Mouse (Mus musculus): Measurements from ENCODE around the gene Gm28048. TPM values are rescaled to one million over a fixed set of nuclear protein-coding genes. Genes with fewer than 3 reads are reported as not detected.
A peak's percentile ranks its signal among the peaks of the same experiment; 100 is the strongest.

Gm28048 gene
- polyA plus RNA-seq, 1 experiment from 2014 or later: 6.9 TPM

GRCm38 (mm10) chr11:22828988-22829632 lies 152.8 kb downstream of the Gm28048 start:
- 96% methylated on average over 15 of the region's 15 CpGs for WGBS
- Histone ChIP-seq H3K4me2 (no peak overlapping the region), H3K4me1 (replicated peaks) (peaks cover 10% of the 10 kb centered on the region), H3K4me3 (no peak overlapping the region), H3K36me3 (no peaks in the 10 kb centered on the region), H3K9me3 (replicated peaks) (no peaks in the 10 kb centered on the region), H3K27ac (no peak overlapping the region), H3K9ac (no peak overlapping the region), H3K27me3 (no peaks in the 10 kb centered on the region)
- ATAC-seq (replicated peaks; ENCODE audit: insufficient number of reproducible peaks, insufficient read depth, low FRiP score, low read depth): no peak

- H3K4me1 ChIP-seq (replicated peaks): peaks cover 10% of the 10 kb centered on the region
- ATAC-seq (replicated peaks; ENCODE audit: insufficient number of reproducible peaks, insufficient read depth, low FRiP score, low read depth): no peak
- no peak overlapping the region for H3K4me3 ChIP-seq
- H3K9ac ChIP-seq: no peak overlapping the region
- no peaks in the 10 kb centered on the region for H3K9me3 ChIP-seq (replicated peaks)
- no peaks in the 10 kb centered on the region for H3K27me3 ChIP-seq
- H3K27ac ChIP-seq: no peak overlapping the region
- H3K36me3 ChIP-seq: no peaks in the 10 kb centered on the region
- no peak overlapping the region for H3K4me2 ChIP-seq
- WGBS: 83% methylated on average over 4 of the region's 4 CpGs
Measured at GRCm38 (mm10) chr11:22827514-22828080, 154.3 kb downstream of the Gm28048 start.

DNA sequence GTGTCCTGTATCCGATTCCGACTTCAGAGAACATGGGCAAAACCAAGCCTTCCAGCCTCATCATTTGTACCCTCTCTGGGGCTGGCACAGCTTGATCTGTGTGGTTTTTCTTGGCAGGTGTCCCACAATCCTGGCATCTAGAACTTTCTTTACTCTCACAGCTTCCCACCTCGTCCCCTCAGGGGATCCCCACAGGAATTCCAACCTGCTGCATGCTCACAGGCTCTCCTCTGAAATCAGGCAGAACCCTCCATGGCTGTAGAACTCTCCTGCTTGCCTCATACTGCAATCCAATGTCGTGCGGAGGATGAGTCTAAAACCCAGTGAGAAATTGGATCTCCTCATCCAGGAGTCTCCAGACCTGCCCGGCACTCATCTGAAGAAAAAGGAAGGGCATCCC lies 155.2 kb downstream of the Gm28048 start:
- Histone ChIP-seq H3K36me3 (no peaks in the 10 kb centered on the region), H3K9me3 (replicated peaks) (no peaks in the 10 kb centered on the region), H3K4me3 (no peak overlapping the region), H3K4me1 (replicated peaks) (peaks cover 10% of the 10 kb centered on the region), H3K4me2 (no peak overlapping the region), H3K27me3 (no peaks in the 10 kb centered on the region), H3K27ac (no peak overlapping the region), H3K9ac (no peak overlapping the region)
- WGBS: 87% methylated on average over 6 of the region's 6 CpGs
- no peak for ATAC-seq (replicated peaks; ENCODE audit: insufficient number of reproducible peaks, insufficient read depth, low FRiP score, low read depth)

DNA sequence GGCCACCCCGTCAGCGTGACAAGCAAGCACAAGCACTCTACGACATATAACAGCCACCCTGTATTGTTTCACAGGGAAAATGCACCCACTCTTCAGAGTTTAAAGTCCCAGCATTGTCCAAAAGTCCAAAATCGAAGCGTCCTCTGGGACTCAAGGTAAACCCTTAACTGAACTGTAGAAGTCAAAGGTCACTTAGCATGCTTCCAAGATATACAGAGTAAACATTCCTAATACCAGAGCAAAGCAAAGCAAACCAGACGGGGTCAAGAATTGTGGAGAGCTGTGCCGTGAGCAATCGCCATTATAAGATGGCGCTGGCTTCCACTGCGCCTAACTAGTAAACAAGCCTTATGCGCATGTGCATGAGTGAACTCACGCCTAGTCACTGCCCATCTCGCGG lies 155.8 kb downstream of the Gm28048 start:
- WGBS: 90% methylated on average over 14 of the region's 14 CpGs
- Histone ChIP-seq H3K27ac (no peak overlapping the region), H3K36me3 (no peaks in the 10 kb centered on the region), H3K4me1 (replicated peaks) (peaks cover 9% of the 10 kb centered on the region), H3K27me3 (no peaks in the 10 kb centered on the region), H3K9me3 (replicated peaks) (no peaks in the 10 kb centered on the region), H3K9ac (no peak overlapping the region), H3K4me3 (no peak overlapping the region), H3K4me2 (no peak overlapping the region)
- no peak for ATAC-seq (replicated peaks; ENCODE audit: insufficient number of reproducible peaks, insufficient read depth, low FRiP score, low read depth)

- Histone ChIP-seq H3K36me3 (no peaks in the 10 kb centered on the region), H3K27ac (no peak overlapping the region), H3K9me3 (replicated peaks) (no peaks in the 10 kb centered on the region), H3K9ac (no peak overlapping the region), H3K4me3 (no peak overlapping the region), H3K4me1 (replicated peaks) (peaks cover 4% of the 10 kb centered on the region), H3K27me3 (no peaks in the 10 kb centered on the region), H3K4me2 (no peak overlapping the region)
- no peak for ATAC-seq (replicated peaks; ENCODE audit: insufficient number of reproducible peaks, insufficient read depth, low FRiP score, low read depth)
- WGBS: 75% methylated on average over 1 of the region's 1 CpGs
Measured at GRCm38 (mm10) chr11:22825548-22825947, 156.3 kb downstream of the Gm28048 start.

DNA sequence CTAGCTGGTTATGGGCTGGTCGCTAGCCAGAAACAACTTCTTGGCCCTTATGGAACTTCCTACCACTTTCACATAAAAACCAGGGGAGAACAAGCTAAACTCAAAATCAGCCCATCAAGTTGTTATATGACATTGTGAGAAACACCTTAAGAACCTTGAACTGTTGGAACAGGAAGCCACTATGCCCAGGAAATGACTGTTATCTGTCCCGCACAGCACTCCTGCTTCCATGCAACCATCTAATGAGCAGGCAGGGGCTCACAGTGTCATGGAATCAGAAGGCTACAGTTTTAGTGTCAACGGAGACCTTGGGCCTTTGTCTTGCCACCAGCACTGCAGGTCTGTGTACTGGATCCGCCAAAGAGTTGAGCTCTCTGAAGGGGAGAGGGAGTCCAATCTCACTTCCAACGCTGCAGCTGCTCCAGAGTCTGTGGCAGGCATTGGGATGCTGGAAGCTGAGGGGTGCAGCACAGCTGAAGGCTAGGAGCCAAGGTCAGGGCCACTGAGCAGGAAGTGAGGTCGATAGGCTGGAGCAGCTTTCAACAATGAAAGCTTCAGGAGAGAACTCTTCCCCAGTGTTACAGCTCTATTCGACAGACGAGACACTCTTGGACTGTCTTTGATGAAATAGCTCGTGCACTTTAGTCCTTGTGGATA lies 157.7 kb downstream of the Gm28048 start:
- H3K4me3 ChIP-seq: no peak overlapping the region
- H3K4me1 ChIP-seq (replicated peaks): peaks cover 3% of the 10 kb centered on the region; the same call in 1 of the 2 replicates
- H3K27me3 ChIP-seq: no peaks in the 10 kb centered on the region
- no peak overlapping the region for H3K27ac ChIP-seq
- H3K9ac ChIP-seq: no peak overlapping the region
- H3K4me2 ChIP-seq: no peak overlapping the region
- H3K36me3 ChIP-seq: no peaks in the 10 kb centered on the region
- H3K9me3 ChIP-seq (replicated peaks): no peaks in the 10 kb centered on the region
- whole genome bisulfite sequencing: 59% methylated on average over 9 of the region's 9 CpGs
- no peak for ATAC-seq (replicated peaks; ENCODE audit: insufficient number of reproducible peaks, insufficient read depth, low FRiP score, low read depth)

DNA sequence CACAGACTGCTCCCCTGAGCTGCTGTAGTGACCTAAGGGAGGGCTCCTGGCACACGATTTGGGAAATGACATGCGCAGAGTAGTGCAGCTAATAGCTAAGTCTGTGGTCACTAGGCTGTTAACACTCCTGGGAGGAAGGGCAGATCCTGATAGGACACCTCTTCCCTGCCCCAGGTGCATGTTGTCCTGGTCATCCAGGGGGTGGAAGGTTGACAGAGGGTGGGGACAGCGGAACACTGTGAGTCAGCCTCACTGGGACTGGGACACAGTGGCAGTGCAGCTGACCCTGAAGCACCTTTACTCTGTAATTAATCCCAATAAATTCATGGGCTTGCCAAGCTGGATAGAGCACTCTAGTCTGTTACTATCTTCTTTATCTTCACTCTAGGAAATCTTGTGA lies 160.6 kb downstream of the Gm28048 start:
- no peak overlapping the region for H3K4me2 ChIP-seq
- 77% methylated on average over 3 of the region's 3 CpGs for WGBS
- H3K9ac ChIP-seq: no peak overlapping the region
- peaks cover 3% of the 10 kb centered on the region; the same call in 1 of the 2 replicates for H3K4me1 ChIP-seq (replicated peaks)
- no peaks in the 10 kb centered on the region for H3K9me3 ChIP-seq (replicated peaks)
- no peaks in the 10 kb centered on the region for H3K36me3 ChIP-seq
- no peak overlapping the region for H3K4me3 ChIP-seq
- H3K27me3 ChIP-seq: no peaks in the 10 kb centered on the region
- H3K27ac ChIP-seq: no peak overlapping the region
- ATAC-seq (replicated peaks; ENCODE audit: insufficient number of reproducible peaks, insufficient read depth, low FRiP score, low read depth): no peak

GRCm38 (mm10) chr11:22818371-22818770 lies 163.5 kb downstream of the Gm28048 start:
- no peak overlapping the region for H3K4me3 ChIP-seq
- H3K9me3 ChIP-seq (replicated peaks): no peaks in the 10 kb centered on the region
- H3K27me3 ChIP-seq: no peaks in the 10 kb centered on the region
- H3K36me3 ChIP-seq: no peaks in the 10 kb centered on the region
- 70% methylated on average over 5 of the region's 5 CpGs for WGBS
- ATAC-seq (replicated peaks; ENCODE audit: insufficient number of reproducible peaks, insufficient read depth, low FRiP score, low read depth): no peak
- H3K27ac ChIP-seq: no peak overlapping the region
- no peak overlapping the region for H3K9ac ChIP-seq
- peaks cover 5% of the 10 kb centered on the region; the same call in 1 of the 2 replicates for H3K4me1 ChIP-seq (replicated peaks)
- H3K4me2 ChIP-seq: no peak overlapping the region

DNA sequence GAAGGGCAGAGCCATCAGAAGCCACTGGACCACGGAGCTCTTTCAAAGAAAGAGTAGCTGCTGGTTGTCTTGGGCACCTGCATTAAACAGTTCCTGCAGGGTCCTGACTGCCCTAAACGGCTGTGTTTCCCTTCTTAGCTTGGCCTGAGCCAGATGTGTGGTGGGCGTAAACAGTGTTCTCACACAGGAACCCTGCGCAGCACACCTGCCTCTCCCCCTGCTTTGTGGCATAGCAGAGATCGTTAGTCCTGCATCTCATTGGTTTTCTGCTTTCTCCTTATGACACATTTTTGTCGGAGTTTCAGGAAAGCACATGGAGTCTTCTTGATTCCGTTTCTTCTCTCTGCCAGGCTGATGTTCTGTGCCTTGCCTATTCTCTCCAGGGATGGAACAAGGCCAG lies 166.0 kb downstream of the Gm28048 start:
- Histone ChIP-seq H3K36me3 (no peaks in the 10 kb centered on the region), H3K9me3 (replicated peaks) (no peaks in the 10 kb centered on the region), H3K4me2 (no peak overlapping the region), H3K27ac (no peak overlapping the region), H3K27me3 (no peaks in the 10 kb centered on the region), H3K9ac (no peak overlapping the region), H3K4me3 (no peak overlapping the region), H3K4me1 (replicated peaks) (peaks cover 5% of the 10 kb centered on the region; the same call in 1 of the 2 replicates)
- WGBS: 77% methylated on average over 7 of the region's 7 CpGs
- ATAC-seq (replicated peaks; ENCODE audit: insufficient number of reproducible peaks, insufficient read depth, low FRiP score, low read depth): no peak

- Histone ChIP-seq H3K9ac (no peak overlapping the region), H3K36me3 (no peaks in the 10 kb centered on the region), H3K27me3 (no peaks in the 10 kb centered on the region), H3K4me3 (no peak overlapping the region), H3K9me3 (replicated peaks) (no peaks in the 10 kb centered on the region), H3K4me2 (no peak overlapping the region), H3K4me1 (replicated peaks) (peaks cover 5% of the 10 kb centered on the region; the same call in 1 of the 2 replicates), H3K27ac (0 out of 2 replicates have a peak overlapping the region, but pooled peaks have one; percentile 3)
- ATAC-seq (replicated peaks; ENCODE audit: insufficient number of reproducible peaks, insufficient read depth, low FRiP score, low read depth): no peak
Measured at GRCm38 (mm10) chr11:22815143-22815542, 166.7 kb downstream of the Gm28048 start.

DNA sequence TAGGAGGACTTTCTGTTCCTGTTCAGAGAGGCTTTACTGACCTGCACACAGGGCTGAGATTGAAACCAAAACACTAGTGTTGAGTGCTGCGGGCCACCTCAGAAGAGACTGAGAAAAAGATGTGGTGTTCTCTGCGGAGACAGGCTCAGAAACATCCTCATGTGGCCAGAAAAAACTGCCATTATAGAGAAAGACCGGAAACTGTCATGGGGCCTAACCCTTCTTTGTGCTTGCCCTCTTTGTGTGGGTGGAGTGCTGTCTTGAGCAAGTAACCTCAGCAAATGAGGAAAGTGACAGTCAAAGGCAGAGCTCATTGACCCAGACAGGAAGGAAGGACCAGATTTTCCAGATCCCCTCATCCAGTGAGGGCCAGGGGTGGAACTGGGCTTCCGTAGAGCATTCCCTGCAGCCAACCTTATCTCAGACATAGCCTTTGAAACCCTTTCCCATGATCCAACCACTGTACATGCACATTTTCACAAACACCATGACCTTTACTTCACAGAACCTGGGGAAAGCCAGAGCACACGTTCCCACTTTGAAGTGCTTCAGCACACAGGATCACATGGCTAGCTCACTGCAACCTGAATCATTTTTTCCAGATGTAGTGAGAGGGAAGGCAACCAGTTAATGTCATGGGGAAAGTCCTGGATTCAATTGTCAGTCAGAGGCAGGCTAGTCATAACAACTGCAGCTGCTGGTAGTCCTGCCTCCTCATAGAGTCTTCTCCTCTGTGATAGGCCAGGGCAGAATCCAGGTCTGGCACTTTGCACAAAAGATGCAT lies 167.8 kb downstream of the Gm28048 start:
- Histone ChIP-seq H3K27ac (peak overlapping the region; percentile 44), H3K4me2 (no peak overlapping the region), H3K27me3 (no peaks in the 10 kb centered on the region), H3K9me3 (replicated peaks) (no peaks in the 10 kb centered on the region), H3K4me1 (replicated peaks) (peaks cover 10% of the 10 kb centered on the region), H3K4me3 (no peak overlapping the region), H3K9ac (no peak overlapping the region), H3K36me3 (no peaks in the 10 kb centered on the region)
- 0 out of 2 replicates have a peak, but pooled peaks have one; percentile 17 for ATAC-seq (replicated peaks; ENCODE audit: insufficient number of reproducible peaks, insufficient read depth, low FRiP score, low read depth)
- WGBS: 63% methylated on average over 5 of the region's 5 CpGs

All from heart, embryonic 15.5 days (tissue).